Mouse (Mus musculus): ENCODE measurements at regions not wholly inside any gene's neighbourhood (a gene's known extent, or its start where the extent isn't known, plus 50 kb on each side); places are given as distances from the start of the nearest gene placed in this dataset.
"Not testable (repeated sequence)": the region's sequence is repeated elsewhere in the genome, so short reads cannot be mapped to it uniquely, and the experiment has no call there.

- no peak for DNase-seq (ENCODE audit: low spot score)
Measured at GRCm38 (mm10) chr4:4556126-4556525, 237.0 kb downstream of the Impad1 start.

- no peak for DNase-seq (ENCODE audit: low spot score)
Measured at GRCm38 (mm10) chr4:4550301-4550700, 242.9 kb downstream of the Impad1 start.

GRCm38 (mm10) chr4:4549893-4550292 is 243.3 kb downstream of the Impad1 start:
- no peak for DNase-seq (ENCODE audit: low spot score)

DNA sequence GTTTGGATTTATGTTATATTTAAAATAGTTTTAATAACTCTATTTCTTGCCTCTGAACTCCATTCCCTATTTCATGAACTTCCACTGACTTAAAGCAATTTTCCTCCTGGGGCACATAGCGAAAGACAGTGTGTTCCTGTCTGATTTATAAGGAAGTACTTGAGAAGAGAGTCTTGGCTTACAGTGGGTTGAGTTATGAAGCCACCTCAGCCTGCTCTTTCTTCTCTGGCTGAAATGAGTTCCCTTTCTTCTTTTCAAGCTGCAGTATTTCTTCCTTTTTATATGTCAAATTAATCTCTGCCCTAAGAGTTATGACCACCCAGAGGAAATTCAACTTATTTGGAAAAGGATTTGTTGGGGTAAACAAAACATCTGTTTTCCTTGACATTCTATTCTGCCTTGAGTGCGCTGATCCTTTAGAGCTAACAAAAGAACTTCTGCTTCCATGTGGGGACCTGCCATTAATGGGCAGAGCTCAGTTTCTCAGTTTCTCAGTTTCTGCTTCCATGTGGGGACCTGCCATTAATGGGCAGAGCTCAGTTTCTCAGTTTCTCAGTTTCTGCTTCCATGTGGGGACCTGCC is 255.9 kb downstream of the Impad1 start:
- DNase-seq (ENCODE audit: low spot score): no peak

- peak; percentile 16 for DNase-seq (ENCODE audit: low spot score)
Measured at GRCm38 (mm10) chr4:4532196-4532595, 261.0 kb downstream of the Impad1 start.

DNA sequence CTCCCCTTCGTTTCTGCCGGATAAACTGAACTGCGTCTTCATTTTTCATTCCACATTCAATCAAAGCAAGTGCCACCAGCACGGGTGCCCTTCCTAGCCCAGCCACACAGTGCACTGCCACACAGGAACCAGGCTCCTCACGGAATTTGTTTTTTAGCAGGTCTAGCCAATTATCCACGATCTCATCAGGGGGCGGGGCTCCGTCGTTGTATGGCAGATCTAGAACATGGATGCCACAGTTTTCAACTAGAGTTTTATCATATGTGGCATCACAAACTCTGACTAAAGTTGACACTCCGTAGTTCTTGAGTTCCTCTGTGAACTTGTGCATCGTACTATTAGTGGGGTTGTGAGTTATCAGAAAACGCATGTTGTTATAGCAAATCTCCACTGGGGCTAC is 264.8 kb downstream of the Impad1 start:
- DNase-seq (ENCODE audit: low spot score): no peak

DNA sequence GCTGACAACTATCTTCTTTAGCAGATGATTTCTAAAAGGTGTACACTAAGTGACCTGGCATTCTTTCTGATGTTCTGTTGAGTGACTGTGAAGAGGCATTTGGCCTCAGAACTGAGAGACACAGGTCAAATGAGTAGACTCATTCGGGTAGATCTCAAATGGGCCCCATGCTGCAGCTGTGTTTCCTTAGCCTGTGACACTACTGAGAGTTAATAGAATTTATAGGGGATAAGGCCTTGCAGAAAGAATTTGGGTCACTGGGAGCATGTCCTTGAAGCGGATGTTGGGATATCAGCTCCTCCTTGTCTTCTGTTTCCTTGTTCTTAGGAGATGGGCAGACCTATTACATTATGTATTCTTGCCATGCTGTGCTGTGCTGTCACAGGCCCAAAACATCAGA is 271.4 kb downstream of the Impad1 start:
- no peak for DNase-seq (ENCODE audit: low spot score)

- no peak for DNase-seq (ENCODE audit: low spot score)
Measured at GRCm38 (mm10) chr4:4518741-4519140, 274.4 kb downstream of the Impad1 start.

- DNase-seq (ENCODE audit: low spot score): no peak
Measured at GRCm38 (mm10) chr4:4513351-4513750, 279.8 kb downstream of the Impad1 start.

GRCm38 (mm10) chr4:4510180-4510920 is 282.8 kb downstream of the Impad1 start:
- no peak for DNase-seq (ENCODE audit: low spot score)

GRCm38 (mm10) chr4:4509296-4509695 is 283.9 kb downstream of the Impad1 start:
- peak; percentile 49 for DNase-seq (ENCODE audit: low spot score)

GRCm38 (mm10) chr4:4497199-4497598 is 296.0 kb downstream of the Impad1 start:
- DNase-seq (ENCODE audit: low spot score): no peak

GRCm38 (mm10) chr4:4496181-4496580 is 297.0 kb downstream of the Impad1 start:
- no peak for DNase-seq (ENCODE audit: low spot score)

DNA sequence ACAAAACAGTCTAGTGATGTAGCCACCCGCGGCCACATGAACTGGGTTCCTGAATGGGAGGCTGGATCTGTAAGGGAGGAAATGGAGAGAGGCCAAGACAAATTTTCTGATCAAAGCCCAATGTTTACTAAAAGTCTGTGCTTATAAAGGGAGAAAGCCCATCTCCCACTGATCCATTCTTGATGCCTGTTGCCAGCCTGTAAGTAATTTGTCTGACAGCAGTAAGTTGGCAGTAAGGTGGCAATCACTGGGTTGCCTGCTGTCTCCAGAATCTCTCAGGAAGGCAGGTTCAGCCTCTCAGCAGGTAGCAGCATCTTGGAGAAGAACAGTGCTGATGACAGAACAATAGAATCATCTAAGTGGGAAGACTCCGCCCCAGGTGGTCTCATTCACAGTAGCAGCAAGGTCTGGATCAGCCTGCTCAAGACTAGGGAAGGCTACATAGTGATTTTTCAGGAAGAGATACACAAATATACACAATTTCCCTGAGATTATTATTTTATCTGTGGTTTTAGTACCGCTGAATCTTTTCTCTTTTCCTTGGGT is 327.9 kb downstream of the Impad1 start:
- DNase-seq (ENCODE audit: low spot score): no peak

- no peak for DNase-seq (ENCODE audit: low spot score)
Measured at GRCm38 (mm10) chr4:4464130-4464700, 328.9 kb downstream of the Impad1 start.

GRCm38 (mm10) chr4:4459258-4459657 is 333.9 kb downstream of the Impad1 start:
- no peak for DNase-seq (ENCODE audit: low spot score)

GRCm38 (mm10) chr4:4450104-4450503 is 343.1 kb downstream of the Impad1 start:
- DNase-seq (ENCODE audit: low spot score): no peak

- no peak for DNase-seq (ENCODE audit: low spot score)
Measured at GRCm38 (mm10) chr4:4442650-4443049, 350.5 kb downstream of the Impad1 start.

- DNase-seq (ENCODE audit: low spot score): no peak
Measured at GRCm38 (mm10) chr4:4437559-4437958, 355.6 kb downstream of the Impad1 start.

GRCm38 (mm10) chr4:4424526-4424925 is 347.2 kb upstream of the Sdr16c6 start:
- DNase-seq (ENCODE audit: low spot score): not testable (repeated sequence)

DNA sequence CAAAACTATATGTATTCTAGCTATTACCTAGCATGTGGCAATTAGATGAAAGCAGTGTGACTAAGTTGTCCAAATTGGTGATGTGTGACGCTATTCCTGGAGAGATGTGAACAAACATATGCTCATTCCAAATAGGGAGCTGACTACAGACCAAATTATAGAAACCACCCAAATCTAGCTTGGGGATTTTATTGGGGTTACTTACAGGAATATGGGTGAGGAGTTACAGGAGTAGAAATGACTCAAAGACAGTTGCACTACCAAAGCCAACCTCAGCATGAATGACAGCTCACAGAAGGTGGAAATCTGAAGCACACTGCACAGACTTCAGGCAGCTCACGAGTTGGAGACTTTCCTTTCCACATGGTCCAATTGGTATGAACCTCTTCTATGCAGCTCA is 326.5 kb upstream of the Sdr16c6 start:
- DNase-seq (ENCODE audit: low spot score): no peak

GRCm38 (mm10) chr4:4397410-4397809 is 320.1 kb upstream of the Sdr16c6 start:
- DNase-seq (ENCODE audit: low spot score): no peak
